Mouse (Mus musculus) C2C12 (cell line): ENCODE measurements around the gene Cntnap2. TPM values are rescaled to one million over a fixed set of nuclear protein-coding genes. Genes with fewer than 3 reads are reported as not detected.

Experiments used
- H3K27me3 ChIP-seq: one replicate; pipeline ENCODE4 v1.6.1; 2011; ENCODE audit not compliant: control insufficient read depth, insufficient read depth, insufficient read length
- H3K36me3 ChIP-seq: one replicate; pipeline ENCODE4 v1.6.1; 2011; ENCODE audit not compliant: control insufficient read depth, insufficient read depth
- H3K4me3 ChIP-seq: one replicate; pipeline ENCODE4 v1.5.1; 2011; ENCODE audit warnings: mild to moderate bottlenecking, control low read depth; ENCODE audit not compliant: poor library complexity, insufficient read depth, severe bottlenecking
- H3K79me2 ChIP-seq: one replicate; pipeline ENCODE4 v1.6.1; 2011; ENCODE audit not compliant: control insufficient read depth, insufficient read depth
- H3K79me3 ChIP-seq: one replicate; pipeline ENCODE4 v1.6.1; 2011; ENCODE audit warnings: low read depth, control low read depth
- H3ac ChIP-seq: one replicate; pipeline ENCODE3; 2011; ENCODE audit warnings: low read depth; ENCODE audit not compliant: control insufficient read depth, insufficient read length
- CEBPB ChIP-seq: IDR thresholded peaks from one replicate; pipeline ENCODE4 v1.6.1; 2011; ENCODE audit warnings: low read depth, mild to moderate bottlenecking, control low read depth, moderate library complexity
- CTCF ChIP-seq: IDR thresholded peaks from one replicate; pipeline ENCODE4 v1.5.1; 2011; ENCODE audit not compliant: control insufficient read depth, insufficient read depth, insufficient read length
- FOSL1 ChIP-seq: IDR thresholded peaks from one replicate; pipeline ENCODE4 v1.8.0; 2011; ENCODE audit warnings: mild to moderate bottlenecking, low read length; ENCODE audit not compliant: poor library complexity, insufficient read depth, severe bottlenecking
- MAX ChIP-seq: IDR thresholded peaks from one replicate; pipeline ENCODE4 v1.6.1; 2011; ENCODE audit warnings: mild to moderate bottlenecking, control low read depth
- MYOD1 ChIP-seq: IDR thresholded peaks from one replicate; pipeline ENCODE4 v1.6.1; 2011; ENCODE audit warnings: low read depth; ENCODE audit not compliant: control insufficient read depth, insufficient read length
- MYOG ChIP-seq: IDR thresholded peaks from one replicate; pipeline ENCODE4 v1.6.1; 2011; ENCODE audit not compliant: control insufficient read depth, insufficient read length; ENCODE audit errors: extremely low read depth
- USF1 ChIP-seq: IDR thresholded peaks from one replicate; pipeline ENCODE4 v1.6.1; 2011; ENCODE audit warnings: low read depth, mild to moderate bottlenecking, control low read depth, moderate library complexity
- polyA plus RNA-seq: library from polyadenylated mRNA; unstranded; fragments of >200 nt; fragmentation: generic; extraction: Trizol; gene quantifications from one replicate; pipeline ENCODE4 v1.2.1, GENCODE M21; 2012; ENCODE audit warnings: missing spikeins

Cntnap2 gene
- polyA plus RNA-seq, 1 experiment: 0.02 TPM

DNA sequence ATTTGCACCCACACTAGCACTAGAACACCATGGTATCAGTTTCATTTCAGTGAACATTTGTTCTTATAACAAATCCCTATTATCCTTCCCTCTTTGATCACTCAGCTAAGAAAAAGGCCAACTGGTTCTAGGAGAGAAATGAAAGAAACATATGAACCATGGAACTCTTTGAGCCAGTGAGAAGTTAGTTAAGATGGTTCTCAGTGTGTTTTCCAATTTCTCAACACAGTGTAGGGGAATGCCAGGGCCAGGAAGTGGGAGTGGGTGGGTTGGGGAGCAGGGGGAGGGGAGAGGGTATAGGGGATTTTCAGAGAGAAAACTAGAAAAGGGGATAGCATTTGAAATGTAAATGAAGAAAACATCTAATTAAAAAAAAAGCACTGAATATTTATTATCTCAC, 286.8 kb downstream of the Cntnap2 start:
- H3ac ChIP-seq: no peak overlapping the region
- no peak for TF ChIP-seq CTCF
- TF ChIP-seq MYOD1: no peak
- TF ChIP-seq FOSL1: no peak
- TF ChIP-seq MAX: no peak
- no peak for TF ChIP-seq MYOG
- TF ChIP-seq CEBPB: no peak
- no peak for TF ChIP-seq USF1

DNA sequence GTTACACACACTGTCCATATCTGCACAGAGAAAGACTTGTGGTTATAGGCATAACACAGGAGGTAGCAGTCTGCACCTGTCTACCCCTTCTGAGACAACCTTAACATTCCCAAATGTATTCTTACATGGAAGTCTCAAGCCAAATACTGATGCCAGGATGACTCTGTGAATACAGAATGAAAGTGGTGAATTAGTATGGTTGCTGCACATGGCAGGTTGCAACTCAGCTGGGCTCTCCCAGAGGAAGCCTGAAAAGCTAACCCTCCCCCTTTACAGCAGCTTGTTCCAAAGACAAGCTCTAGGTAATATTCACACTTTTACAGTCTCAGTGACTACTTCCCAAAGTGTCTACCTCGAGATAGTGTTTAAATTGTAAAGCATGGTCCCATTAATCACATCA, 307.3 kb downstream of the Cntnap2 start:
- TF ChIP-seq USF1: no peak
- TF ChIP-seq MYOD1: no peak
- TF ChIP-seq MYOG: no peak
- no peak for TF ChIP-seq MAX
- TF ChIP-seq CTCF: no peak
- no peak for TF ChIP-seq FOSL1
- TF ChIP-seq CEBPB: no peak

More for the DNA sequence above, 286.8 kb downstream of the Cntnap2 start:
- H3K4me3 ChIP-seq: no peak overlapping the region
- no peaks in the 10 kb centered on the region for H3K27me3 ChIP-seq
- H3K79me3 ChIP-seq: no peaks in the 10 kb centered on the region
- H3K36me3 ChIP-seq: no peaks in the 10 kb centered on the region
- no peaks in the 10 kb centered on the region for H3K79me2 ChIP-seq

GRCm38 (mm10) chr6:45381126-45381525, 322.0 kb downstream of the Cntnap2 start:
- Histone ChIP-seq H3K4me3 (no peak overlapping the region), H3K79me2 (no peaks in the 10 kb centered on the region), H3K79me3 (no peaks in the 10 kb centered on the region), H3ac (no peak overlapping the region), H3K36me3 (no peaks in the 10 kb centered on the region), H3K27me3 (no peaks in the 10 kb centered on the region)
- no peak for TF ChIP-seq CEBPB
- TF ChIP-seq MAX: no peak
- no peak for TF ChIP-seq MYOG
- no peak for TF ChIP-seq USF1
- no peak for TF ChIP-seq CTCF
- TF ChIP-seq MYOD1: no peak
- no peak for TF ChIP-seq FOSL1

More for the DNA sequence above, 307.3 kb downstream of the Cntnap2 start:
- Histone ChIP-seq H3K79me3 (no peaks in the 10 kb centered on the region), H3K4me3 (no peak overlapping the region), H3ac (no peak overlapping the region), H3K79me2 (no peaks in the 10 kb centered on the region), H3K27me3 (no peaks in the 10 kb centered on the region), H3K36me3 (no peaks in the 10 kb centered on the region)

GRCm38 (mm10) chr6:45389034-45389433, 329.9 kb downstream of the Cntnap2 start:
- no peaks in the 10 kb centered on the region for H3K27me3 ChIP-seq
- H3K4me3 ChIP-seq: no peak overlapping the region
- no peak overlapping the region for H3ac ChIP-seq
- H3K36me3 ChIP-seq: no peaks in the 10 kb centered on the region
- TF ChIP-seq CEBPB: no peak
- TF ChIP-seq FOSL1: no peak
- TF ChIP-seq MYOD1: no peak
- no peak for TF ChIP-seq CTCF
- TF ChIP-seq USF1: no peak
- no peak for TF ChIP-seq MYOG
- no peak for TF ChIP-seq MAX
- H3K79me2 ChIP-seq: no peaks in the 10 kb centered on the region
- H3K79me3 ChIP-seq: no peaks in the 10 kb centered on the region

DNA sequence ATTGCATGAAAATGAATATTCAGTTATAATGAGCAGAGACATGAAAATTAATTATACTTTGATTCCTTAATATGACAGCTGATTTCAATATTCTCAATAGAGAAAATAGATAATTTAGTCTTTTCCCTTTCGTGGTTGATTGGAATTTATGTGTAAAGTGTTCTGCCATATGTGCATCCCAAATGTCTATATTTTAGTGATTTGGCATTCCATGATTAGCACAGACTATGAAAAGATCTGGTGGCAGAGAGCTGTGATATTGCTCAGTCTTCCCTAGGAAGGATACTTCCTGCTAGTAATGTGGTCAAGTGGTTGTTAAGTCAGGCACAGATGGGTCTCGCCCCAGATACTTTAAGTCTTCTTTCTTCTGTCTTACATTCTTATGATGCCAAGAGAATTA, 354.5 kb downstream of the Cntnap2 start:
- no peaks in the 10 kb centered on the region for H3K27me3 ChIP-seq
- no peaks in the 10 kb centered on the region for H3K79me2 ChIP-seq
- no peak overlapping the region for H3ac ChIP-seq
- H3K79me3 ChIP-seq: no peaks in the 10 kb centered on the region
- TF ChIP-seq CEBPB: no peak
- no peak overlapping the region for H3K4me3 ChIP-seq
- no peaks in the 10 kb centered on the region for H3K36me3 ChIP-seq

GRCm38 (mm10) chr6:45455424-45455823, 396.3 kb downstream of the Cntnap2 start:
- H3K27me3 ChIP-seq: no peaks in the 10 kb centered on the region
- no peaks in the 10 kb centered on the region for H3K79me2 ChIP-seq
- H3ac ChIP-seq: no peak overlapping the region
- H3K36me3 ChIP-seq: no peaks in the 10 kb centered on the region
- no peak overlapping the region for H3K4me3 ChIP-seq
- TF ChIP-seq MYOD1 (no peak), CEBPB (no peak), USF1 (no peak), MAX (no peak), FOSL1 (no peak), MYOG (no peak), CTCF (no peak)
- H3K79me3 ChIP-seq: no peaks in the 10 kb centered on the region
